Mouse (Mus musculus) cerebral cortex, adult 2 months (tissue): Measurements from ENCODE around the gene Acr.

Source experiments
- WGBS: fragments of 180-500 bp; shearing (Covaris S2); methylation state at CpG from one replicate; pipeline ENCODE4 v1.1.7; 2018; 5-methylcytosine and 5-hydroxymethylcytosine counted together

Acr gene

DNA sequence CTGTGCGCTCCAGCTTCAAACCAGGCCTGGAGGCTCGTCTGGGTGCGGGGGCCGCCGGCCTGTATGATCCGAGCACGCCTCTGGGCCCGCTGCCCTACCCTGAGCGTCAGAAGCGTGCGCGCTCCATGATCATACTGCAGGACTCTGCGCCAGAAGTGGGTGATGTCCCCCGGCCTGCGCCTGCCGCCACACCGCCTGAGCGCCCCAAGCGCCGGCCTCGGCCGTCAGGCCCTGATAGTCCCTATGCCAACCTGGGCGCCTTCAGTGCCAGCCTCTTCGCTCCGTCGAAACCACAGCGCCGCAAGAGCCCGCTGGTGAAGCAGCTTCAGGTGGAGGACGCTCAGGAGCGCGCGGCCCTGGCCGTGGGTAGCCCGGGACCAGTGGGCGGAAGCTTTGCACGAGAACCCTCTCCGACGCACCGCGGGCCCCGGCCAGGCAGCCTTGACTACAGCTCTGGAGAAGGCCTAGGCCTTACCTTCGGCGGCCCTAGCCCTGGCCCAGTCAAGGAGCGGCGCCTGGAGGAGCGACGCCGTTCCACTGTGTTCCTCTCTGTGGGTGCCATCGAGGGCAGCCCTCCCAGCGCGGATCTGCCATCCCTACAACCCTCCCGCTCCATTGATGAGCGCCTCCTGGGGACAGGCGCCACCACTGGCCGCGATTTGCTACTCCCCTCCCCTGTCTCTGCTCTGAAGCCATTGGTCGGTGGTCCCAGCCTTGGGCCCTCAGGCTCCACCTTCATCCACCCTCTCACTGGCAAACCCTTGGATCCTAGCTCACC, 20.1 kb upstream of the Acr start:
- 48% methylated on average over 58 of the region's 58 CpGs for WGBS

- WGBS = 24% methylated on average over 11 of the region's 11 CpGs
Observed at GRCm38 (mm10) chr15:89548837-89549236, 19.3 kb upstream of the Acr start.

DNA sequence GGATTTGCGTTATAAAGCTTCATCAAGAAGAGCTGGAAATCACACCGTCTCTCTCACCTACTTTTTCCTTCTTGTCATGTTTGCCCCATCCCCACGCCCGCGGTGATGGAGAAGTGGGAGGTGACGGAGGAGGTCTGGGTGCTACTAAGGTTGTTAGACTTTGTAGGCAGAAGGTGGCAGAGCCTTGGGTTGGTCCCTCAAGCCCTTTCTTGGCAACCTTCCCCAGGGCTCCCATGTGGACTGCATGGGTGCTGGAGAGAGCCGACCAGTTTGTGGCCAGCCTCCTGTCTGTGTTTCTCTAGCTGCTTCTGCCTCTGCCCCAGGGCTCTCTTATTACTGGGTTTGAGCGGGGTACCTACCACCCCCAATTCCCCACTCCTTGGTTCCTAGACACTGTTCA, 17.6 kb upstream of the Acr start:
- 80% methylated on average over 8 of the region's 8 CpGs for WGBS

DNA sequence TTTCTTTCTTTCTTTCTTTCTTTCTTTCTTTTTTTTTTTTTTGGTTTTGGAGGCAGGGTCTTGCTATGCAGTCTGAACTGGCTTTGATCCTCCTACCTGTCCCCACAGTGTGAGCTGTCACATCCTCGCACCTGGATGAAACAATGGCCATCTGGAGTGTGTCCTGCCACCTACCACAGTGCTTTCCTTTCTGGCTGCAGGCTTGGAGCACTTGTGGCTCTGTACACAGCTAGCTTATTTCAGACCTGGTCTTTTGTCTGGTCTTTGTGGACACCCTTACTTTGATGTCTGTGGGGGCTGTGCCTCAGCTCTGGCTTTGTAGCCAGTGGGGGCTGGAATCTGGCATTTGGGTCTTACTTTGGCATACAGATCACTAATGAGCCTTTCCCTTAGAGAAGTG, 16.4 kb upstream of the Acr start:
- WGBS = 56% methylated on average over 1 of the region's 1 CpGs

- 69% methylated on average over 6 of the region's 6 CpGs for WGBS
Observed at GRCm38 (mm10) chr15:89555591-89555990, 12.5 kb upstream of the Acr start.

DNA sequence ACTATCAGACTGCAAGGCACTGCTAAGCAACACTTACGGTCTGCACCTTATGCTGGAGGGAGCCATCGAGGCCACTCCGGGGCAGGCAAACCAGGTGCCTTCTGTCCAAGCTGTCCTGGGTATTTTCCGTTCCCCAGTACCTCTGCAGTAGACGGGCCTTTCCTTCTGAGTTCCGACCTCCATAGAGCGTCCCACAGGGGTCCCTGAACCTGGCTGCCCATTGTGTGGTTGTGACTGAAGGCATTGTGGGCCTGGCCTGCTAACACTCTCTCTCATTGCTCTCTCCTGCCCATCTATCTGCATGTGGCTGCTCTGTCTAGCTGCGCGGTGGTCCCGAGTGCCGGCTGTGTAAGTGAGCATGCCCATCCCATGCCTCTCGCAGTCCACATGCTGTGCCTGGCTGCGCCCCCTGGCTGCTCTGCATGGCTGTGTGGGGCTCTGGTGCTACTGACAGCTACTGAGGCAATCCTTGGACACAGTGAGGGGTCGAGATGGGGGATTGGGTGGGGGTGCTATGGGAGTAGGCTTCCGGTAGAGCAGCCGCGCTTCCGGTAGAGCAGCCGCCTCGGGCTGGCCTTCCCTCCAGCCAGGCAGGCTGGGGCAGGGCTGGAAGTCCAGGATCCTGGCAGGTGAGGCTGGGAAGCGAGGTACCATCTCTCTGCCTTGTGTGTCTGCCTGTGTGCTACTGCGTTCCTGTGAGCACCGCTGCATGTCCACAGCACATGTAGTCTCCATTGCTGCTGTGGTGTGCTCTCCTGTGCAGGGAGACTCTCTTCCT, 11.5 kb upstream of the Acr start:
- WGBS = 56% methylated on average over 23 of the region's 23 CpGs

DNA sequence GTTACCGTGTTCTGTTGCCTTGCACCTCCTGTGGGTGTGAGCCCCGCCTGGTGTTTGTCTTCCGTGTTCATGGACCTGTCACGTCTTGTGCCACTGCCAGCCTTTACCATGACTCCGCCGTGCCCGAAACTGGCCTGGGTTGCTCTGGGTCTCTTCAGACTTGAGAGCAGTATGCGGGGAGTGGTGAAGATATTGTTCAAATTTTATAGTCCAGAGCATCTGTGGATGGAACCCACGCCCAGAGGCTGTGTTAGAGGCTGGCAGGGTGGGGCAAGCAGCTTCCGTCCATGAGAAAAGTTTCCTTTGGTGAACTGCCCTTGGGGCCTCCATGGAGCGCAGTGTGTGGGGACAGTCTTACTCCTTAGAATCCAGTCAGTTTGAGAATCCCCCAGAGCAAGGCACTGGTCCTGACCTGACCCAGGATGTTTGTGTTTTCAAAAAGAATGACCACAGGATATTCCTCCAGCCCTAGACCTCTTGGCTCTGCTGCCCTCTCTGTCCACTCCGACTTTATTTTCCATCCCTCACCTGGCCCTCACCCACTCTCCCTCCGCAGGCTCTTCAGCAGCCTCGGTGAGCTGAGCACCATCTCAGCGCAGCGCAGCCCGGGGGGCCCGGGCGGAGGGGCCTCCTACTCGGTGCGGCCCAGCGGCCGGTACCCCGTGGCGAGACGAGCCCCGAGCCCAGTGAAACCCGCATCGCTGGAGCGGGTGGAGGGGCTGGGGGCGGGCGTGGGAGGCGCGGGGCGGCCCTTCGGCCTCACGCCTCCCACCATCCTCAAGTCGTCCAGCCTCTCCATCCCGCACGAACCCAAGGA, 10.7 kb upstream of the Acr start:
- WGBS = 34% methylated on average over 40 of the region's 40 CpGs

DNA sequence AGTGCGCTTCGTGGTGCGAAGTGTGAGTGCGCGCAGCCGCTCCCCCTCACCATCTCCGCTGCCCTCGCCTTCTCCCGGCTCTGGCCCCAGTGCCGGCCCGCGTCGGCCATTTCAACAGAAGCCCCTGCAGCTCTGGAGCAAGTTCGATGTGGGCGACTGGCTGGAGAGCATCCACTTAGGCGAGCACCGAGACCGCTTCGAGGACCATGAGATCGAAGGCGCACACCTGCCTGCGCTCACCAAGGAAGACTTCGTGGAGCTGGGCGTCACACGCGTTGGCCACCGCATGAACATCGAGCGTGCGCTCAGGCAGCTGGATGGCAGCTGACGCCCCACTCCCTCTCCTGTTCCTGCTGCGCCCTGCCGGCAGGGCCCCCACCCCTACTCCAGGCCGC, 10.1 kb upstream of the Acr start:
- WGBS = 53% methylated on average over 34 of the region's 34 CpGs

DNA sequence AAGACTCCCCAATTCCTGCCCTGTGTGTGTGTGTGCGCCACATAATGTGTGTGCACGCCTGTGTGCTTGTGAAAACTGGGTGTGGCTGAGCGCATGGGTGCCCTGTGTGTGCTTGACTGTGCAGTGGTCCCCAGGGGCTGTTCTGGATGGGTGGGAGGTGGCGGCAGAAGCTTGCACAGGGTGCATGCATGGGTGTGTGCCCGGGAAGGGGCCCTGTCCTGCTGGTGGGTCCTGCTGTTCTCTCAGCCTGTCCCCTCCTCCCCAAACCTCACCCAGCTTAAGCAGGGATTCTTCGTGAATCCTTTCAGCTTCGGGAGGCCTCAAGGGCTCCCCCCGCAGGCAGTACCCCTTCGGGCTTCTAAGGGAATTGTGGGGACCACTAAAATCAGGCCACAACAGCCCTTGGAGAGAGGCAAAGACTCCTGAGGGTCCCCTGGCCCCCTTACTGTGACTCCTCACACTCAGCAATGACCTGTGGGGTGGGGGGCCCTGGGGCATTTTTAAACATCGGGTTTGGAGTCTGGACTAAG, 8.9 kb upstream of the Acr start:
- 59% methylated on average over 10 of the region's 10 CpGs for WGBS

- WGBS = 57% methylated on average over 8 of the region's 8 CpGs
Observed at GRCm38 (mm10) chr15:89572147-89572546, 4.0 kb downstream of the Acr start.

DNA sequence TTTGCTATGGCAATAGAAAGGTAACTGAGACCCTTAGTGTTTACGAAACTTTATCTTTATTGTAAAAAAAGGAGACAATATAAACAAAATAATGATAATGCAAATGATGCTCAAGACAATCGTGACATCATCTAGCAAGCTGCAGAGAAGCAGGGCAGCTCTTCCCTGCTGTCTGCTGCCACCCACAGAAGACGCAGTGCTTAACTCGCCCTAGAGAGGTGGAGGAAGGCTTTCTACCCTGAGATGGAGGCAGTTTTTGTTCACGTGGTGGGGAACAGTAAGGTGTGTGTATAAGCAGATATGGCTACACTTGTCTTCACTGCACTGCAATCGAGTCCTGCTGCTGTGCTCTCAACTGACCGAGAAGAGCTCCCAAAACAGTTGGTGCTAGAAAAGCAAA, 14.4 kb downstream of the Acr start:
- WGBS = 66% methylated on average over 7 of the region's 7 CpGs

DNA sequence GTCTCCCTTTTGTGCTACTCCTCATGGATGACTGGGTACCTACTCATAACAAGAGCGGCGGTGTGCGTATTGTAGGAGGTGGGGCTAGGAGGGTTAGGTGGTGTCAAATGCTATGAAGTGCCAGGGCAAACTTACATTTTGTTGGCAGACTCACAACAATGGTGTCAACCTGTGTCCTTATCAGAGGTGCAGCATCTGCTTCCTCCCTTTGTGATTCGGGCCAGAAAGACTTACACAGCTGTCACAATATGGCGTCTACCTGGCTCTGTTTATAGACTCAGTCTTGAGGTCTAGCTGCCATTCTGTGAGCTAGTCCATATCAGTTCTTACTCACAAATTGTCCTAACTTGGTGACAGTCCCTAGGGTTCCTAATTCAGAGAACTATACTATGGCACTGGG, 17.0 kb downstream of the Acr start:
- WGBS = 84% methylated on average over 5 of the region's 5 CpGs

- 86% methylated on average over 11 of the region's 11 CpGs for WGBS
Observed at GRCm38 (mm10) chr15:89585631-89586030, 17.5 kb downstream of the Acr start.

DNA sequence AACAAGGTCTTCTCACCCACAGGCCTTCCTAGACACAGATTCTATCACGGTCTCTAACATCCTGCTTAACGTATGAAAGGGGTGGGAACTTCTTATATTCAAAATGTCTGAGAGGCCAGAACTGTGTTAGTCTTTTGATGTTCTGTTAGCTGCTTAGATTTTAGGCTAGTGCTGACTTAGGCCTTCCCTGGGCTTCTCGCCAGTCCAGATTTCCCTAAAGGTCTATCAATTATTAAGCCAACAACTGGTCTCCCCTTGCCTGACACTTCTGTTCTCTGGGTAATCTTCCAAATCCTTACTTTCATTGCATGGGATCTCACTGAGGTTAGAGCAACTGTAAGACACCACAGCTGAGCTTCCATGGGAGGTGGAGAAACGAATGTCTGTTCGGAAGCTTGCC, 21.0 kb downstream of the Acr start:
- 83% methylated on average over 5 of the region's 5 CpGs for WGBS

- under 1% methylated on average over 30 of the region's 30 CpGs for WGBS
Observed at GRCm38 (mm10) chr15:89591317-89591716, 23.2 kb downstream of the Acr start.

- under 1% methylated on average over 35 of the region's 35 CpGs for WGBS
Observed at GRCm38 (mm10) chr15:89591723-89592455, 23.8 kb downstream of the Acr start, which contains the start of gene Rabl2. Gene Rabl2, minus strand, starts transcription at chr15:89591923.

DNA sequence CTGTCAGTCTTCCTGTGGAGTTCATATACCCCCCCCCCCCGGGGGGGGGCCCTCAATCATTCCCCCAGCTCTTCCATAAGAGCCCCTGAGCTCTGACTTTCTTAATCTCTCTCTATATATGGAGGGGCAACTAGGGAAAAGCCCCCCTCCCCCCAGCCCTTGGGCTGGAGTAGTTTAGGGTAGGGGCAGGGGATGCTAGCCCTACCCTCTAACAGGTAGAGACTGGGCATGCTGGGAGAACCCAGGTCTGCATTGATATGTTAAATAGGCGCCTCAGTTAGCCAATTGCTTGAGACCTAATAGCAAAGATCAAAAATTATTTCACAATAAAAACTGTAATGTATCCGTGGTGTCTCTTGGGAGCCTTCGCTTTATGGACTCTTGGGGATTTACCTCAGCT, 24.4 kb downstream of the Acr start:
- WGBS = 56% methylated on average over 4 of the region's 4 CpGs

GRCm38 (mm10) chr15:89605822-89606570, 37.9 kb downstream of the Acr start:
- 48% methylated on average over 12 of the region's 12 CpGs for WGBS

DNA sequence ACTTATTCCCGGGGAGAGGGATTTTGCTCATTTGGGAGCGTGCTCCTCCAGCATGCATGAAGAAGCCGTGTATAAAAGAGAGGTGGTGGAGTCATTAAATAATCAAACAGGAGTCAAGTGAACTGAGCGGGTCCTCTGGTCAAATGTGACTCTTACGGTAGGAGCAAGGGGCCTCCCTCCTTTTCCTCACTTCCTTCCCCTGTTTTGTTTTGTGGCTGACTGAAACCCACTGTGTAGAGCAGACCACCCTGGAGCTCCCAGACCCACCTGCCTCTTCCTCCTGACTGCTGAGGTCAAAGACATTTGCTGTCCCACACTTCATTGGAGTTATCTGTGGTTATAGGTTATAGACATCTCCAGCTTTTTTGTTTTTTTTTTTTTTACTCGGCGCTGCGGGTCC, 39.4 kb downstream of the Acr start:
- 89% methylated on average over 8 of the region's 8 CpGs for WGBS

- 85% methylated on average over 9 of the region's 9 CpGs for WGBS
Observed at GRCm38 (mm10) chr15:89607888-89608287, 39.8 kb downstream of the Acr start.
